8 mouse cellular contexts compared by ENCODE assay signal in genomic region chr9:110533645-110534044, GRCm38 (mm10). TPM values are rescaled to one million over a fixed set of nuclear protein-coding genes. Genes with fewer than 3 reads are reported as not detected.
DNase-seq lines count a peak whose midpoint lies in the region; ATAC-seq and TF ChIP-seq lines count a peak whose summit lies in the region.

No protein-coding gene starts in this region.

- ATAC-seq in limb, embryonic 15.5 days (ENCODE audit: insufficient number of reproducible peaks, low FRiP score, low TSS enrichment, low read depth): no peak

- no peak for TF ChIP-seq CTCF in cerebellum, adult 2 months (IDR thresholded peaks at IDR 0.05; ENCODE audit: borderline replicate concordance, insufficient read depth, low read depth, low read length)

- H3K36me3 ChIP-seq in limb, embryonic 15.5 days: 0 out of 2 replicates have a peak, but pooled peaks cover 5% of the 10 kb centered on the region

- no peaks in the 10 kb centered on the region; the same call in 1 of the 2 replicates for H3K4me1 ChIP-seq in cerebellum, adult 2 months (ENCODE audit: control insufficient read depth, insufficient read depth, low read length)
- peaks cover 22% of the 10 kb centered on the region for H3K4me1 ChIP-seq in limb, embryonic 15.5 days

- H3K27me3 ChIP-seq in cerebellum, adult 2 months (ENCODE audit: control insufficient read depth, insufficient read depth, low read length): no peaks in the 10 kb centered on the region
- no peaks in the 10 kb centered on the region for H3K27me3 ChIP-seq in limb, embryonic 15.5 days

- H3K27ac ChIP-seq in cerebellum, adult 2 months (ENCODE audit: insufficient read depth, low read length): no peak overlapping the region
- no peak overlapping the region for H3K27ac ChIP-seq in limb, embryonic 15.5 days

- TF ChIP-seq POLR2A in cerebellum, adult 2 months (IDR thresholded peaks at IDR 0.05; ENCODE audit: borderline replicate concordance, insufficient read depth, low read length): no peak

- peak overlapping the region; percentile 74 for H3K4me3 ChIP-seq in cerebellum, adult 2 months (replicated peaks; ENCODE audit: insufficient read depth, low read depth, low read length)
- peak overlapping the region; percentile 99 for H3K4me3 ChIP-seq in limb, embryonic 15.5 days

- intact Hi-C loops in gastrocnemius, postnatal 36 days (cut with DNase I): loop anchor here (2.0 kb wide), 1 partner anchor 57 kb away; the partner anchor contains the start of genes Kif9 and Klhl18

- WGBS in cerebellum, adult 2 months: 21% methylated on average over 5 of the region's 5 CpGs
- 30% methylated on average over 5 of the region's 5 CpGs for WGBS in limb, embryonic 15.5 days

- H3K4me2 ChIP-seq in limb, embryonic 15.5 days: peak overlapping the region; percentile 57

- peak overlapping the region; percentile 99 for H3K9ac ChIP-seq in limb, embryonic 15.5 days

- DNase-seq in cerebellum, adult 2 months: no peak
- DNase-seq in cerebellum, adult 9-10 months: no peak
- peak; percentile 11 for DNase-seq in thymus, postnatal 0 days (ENCODE audit: low spot score)
- DNase-seq in thymus, postnatal 10 days (ENCODE audit: low spot score in 2 of 2): no peak
- DNase-seq in yolk sac, embryonic 10.5 days (ENCODE audit: low spot score): peak; percentile 2
- DNase-seq in gastrocnemius, postnatal 36 days: no peak
- DNase-seq in cerebellum, adult 11 months: no peak

- H3K9me3 ChIP-seq in limb, embryonic 15.5 days: no peaks in the 10 kb centered on the region

RNA-seq across cellular contexts. Expression of gene Setd2, which starts 1.2 kb away (rescaled TPM):
- 69.0 and 69.5 TPM in 2 replicates for polyA plus RNA-seq in cerebellum, adult 2 months (2012; rRNA removed)
- polyA plus RNA-seq in thymus, postnatal 0 days (2015; fragmentation: Nextera tagmentation; extraction: Ambion mirVana): 27.2 and 35.5 TPM in 2 replicates
- 31.9 and 34.0 TPM in 2 replicates for polyA plus RNA-seq in limb, embryonic 15.5 days (2015; fragmentation: Nextera tagmentation; extraction: Ambion mirVana)
- 10 to 100 TPM; 21.8 to 29.9 TPM for total RNA-seq in gastrocnemius, postnatal 36 days (2021)

RNA-seq across cellular contexts. Expression of gene Kif9, which starts 56.9 kb away (rescaled TPM):
- 2.2 and 2.3 TPM in 2 replicates for polyA plus RNA-seq in cerebellum, adult 2 months (2012; rRNA removed)
- polyA plus RNA-seq in thymus, postnatal 0 days (2015; fragmentation: Nextera tagmentation; extraction: Ambion mirVana): 1.2 and 1.4 TPM in 2 replicates
- 0.95 and 1.3 TPM in 2 replicates for polyA plus RNA-seq in limb, embryonic 15.5 days (2015; fragmentation: Nextera tagmentation; extraction: Ambion mirVana)
- under 1 TPM in 1 of 2 experiments, not detected in 1; 0.17 TPM for total RNA-seq in gastrocnemius, postnatal 36 days (2021)

RNA-seq across cellular contexts. Expression of gene Klhl18, which starts 57.2 kb away (rescaled TPM):
- 25.9 and 26.9 TPM in 2 replicates for polyA plus RNA-seq in cerebellum, adult 2 months (2012; rRNA removed)
- 3.5 and 4.2 TPM in 2 replicates for polyA plus RNA-seq in thymus, postnatal 0 days (2015; fragmentation: Nextera tagmentation; extraction: Ambion mirVana)
- 10.5 and 11.3 TPM in 2 replicates for polyA plus RNA-seq in limb, embryonic 15.5 days (2015; fragmentation: Nextera tagmentation; extraction: Ambion mirVana)
- 1 to 10 TPM; 6.6 to 7.9 TPM for total RNA-seq in gastrocnemius, postnatal 36 days (2021)

Comparison
In these comparisons a context has a peak if more than half of its experiments do, and no peak if none do; other contexts are left out.
1. DNase-seq: peak in thymus, postnatal 0 days (single experiment) and yolk sac, embryonic 10.5 days (single experiment); none in cerebellum, adult 2 months (0 of 2), cerebellum, adult 9-10 months (single experiment), thymus, postnatal 10 days (0 of 2), gastrocnemius, postnatal 36 days (0 of 2) and cerebellum, adult 11 months (single experiment).